Mouse (Mus musculus): Measurements from ENCODE around the gene Trim63. TPM values are rescaled to one million over a fixed set of nuclear protein-coding genes. Genes with fewer than 3 reads are reported as not detected.

The Trim63 gene
- total RNA-seq, 2 experiments from 2014 or later, result 0.40 to 0.86 TPM

DNA sequence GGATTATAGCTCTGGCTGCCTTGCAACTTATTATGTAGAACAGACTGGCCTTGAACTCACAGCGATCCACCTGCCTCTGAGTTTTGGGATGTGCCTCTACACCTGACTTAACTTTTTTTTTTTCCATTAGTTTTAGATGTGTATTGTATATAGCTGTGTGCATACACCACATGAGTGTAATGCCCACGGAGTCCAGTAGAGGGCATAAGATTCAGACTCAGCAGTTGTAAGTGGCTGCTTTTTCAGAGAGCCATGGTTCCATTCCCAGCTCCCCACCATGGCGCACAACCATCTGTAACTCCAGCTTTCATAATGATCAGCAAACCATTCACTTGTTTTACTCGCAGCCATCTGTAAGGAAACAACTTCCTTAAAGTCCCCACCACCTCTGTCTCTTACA is 18.4 kb upstream of the Trim63 start:
- intact Hi-C loops (cut with DNase I), result no loop called here
- no peak for DNase-seq (ENCODE audit: low spot score in 2 of 2)

DNA sequence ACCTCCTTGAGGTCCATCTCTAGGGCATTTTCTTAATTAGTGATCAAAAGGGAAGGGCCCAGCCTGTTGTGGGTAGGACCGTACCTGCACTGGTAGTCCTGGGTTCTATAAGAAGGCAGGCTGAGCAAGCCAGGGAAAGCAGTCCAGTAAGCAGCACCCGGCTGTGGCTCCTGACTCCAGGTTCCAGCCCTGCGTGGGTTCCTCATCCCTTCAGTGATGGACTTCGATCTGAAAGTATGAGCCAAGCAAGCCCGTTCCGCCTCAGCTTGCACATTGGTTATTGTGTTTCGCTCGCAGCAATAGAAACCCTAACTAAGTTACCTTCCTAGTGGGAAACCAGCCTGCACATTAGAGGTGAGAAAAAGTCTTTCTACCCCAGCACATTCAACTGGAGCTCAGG is 17.6 kb upstream of the Trim63 start:
- DNase-seq (ENCODE audit: low spot score in 2 of 2), result no peak
- intact Hi-C loops (cut with DNase I), result no loop called here

DNA sequence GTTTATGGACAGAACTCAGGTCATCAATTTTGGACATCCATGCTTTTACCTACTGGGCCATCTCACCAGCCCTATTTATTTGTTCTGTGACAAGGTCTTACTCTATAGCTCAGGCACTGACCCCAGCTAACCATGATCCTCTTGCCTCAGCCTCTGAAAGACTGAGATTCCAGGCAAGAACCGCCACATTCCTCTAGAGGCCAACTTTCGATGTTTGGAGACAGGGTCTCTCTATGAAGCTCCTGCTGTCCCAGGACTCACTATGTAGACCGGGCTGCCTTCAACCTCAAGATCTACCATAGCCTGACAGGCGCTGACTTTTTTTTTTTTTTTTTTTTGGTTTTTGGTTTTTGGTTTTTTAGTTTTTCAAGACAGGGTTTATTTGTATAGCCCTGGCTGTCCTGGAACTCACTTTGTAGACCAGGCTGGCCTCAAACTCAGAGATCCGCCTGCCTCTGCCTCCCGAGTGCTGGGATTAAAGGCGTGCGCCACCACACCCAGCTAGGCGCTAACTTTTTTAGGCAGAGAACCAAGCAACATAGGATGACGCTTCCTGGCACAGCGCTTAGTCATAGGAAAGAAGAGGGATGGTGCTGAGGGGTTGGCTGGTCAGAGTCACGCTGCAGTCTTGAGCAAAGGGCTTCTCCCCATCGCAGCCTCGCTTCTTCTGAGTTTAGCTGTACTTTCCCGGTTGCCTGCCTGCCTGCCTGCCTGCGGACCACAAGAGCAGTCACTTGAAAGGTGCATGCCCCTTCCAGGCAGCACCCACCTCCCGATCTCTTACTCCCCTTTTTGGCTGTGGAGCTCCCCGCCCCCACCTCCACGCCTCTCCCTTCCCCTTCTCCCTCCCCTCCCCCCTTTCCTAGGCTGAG is 16.1 kb upstream of the Trim63 start:
- intact Hi-C loops (cut with DNase I), result no loop called here
- DNase-seq (ENCODE audit: low spot score in 2 of 2), result no peak

DNA sequence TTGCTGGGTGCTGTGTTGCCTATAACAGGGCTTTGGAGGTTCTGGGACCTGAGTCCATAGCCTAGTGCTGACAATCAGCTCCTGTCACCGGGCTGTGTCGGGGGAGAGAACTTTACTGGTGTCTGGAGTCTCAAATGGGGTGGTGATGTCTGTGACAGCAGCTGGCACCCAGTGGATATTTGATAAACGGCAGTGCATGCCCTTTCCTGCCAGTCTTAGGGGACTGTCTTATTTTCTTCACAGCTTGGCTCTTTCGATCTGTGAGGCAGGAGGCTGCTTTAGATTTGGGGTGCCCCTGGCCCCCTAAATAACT is 15.5 kb upstream of the Trim63 start:
- no peak for DNase-seq (ENCODE audit: low spot score in 2 of 2)
- intact Hi-C loops (cut with DNase I), result no loop called here

DNA sequence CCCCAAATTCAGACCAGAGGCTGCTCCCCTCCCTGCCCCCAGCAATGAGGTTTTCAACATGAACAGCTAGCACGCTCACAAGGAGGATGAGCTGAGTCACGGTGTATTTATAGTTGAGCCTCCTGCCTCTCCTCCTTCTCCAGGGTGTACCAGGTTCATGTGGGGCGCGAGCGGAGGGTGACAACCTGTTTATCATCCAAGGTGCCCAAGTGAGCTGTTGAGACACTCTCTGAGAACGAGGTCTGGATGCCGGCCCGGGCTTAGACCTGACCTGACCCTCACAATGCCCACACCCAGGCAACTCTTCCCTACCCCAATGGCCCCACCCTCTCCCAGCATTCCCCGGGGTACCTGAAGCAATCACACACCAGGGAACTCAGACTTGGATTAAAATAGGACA is 14.6 kb upstream of the Trim63 start:
- intact Hi-C loops (cut with DNase I), result no loop called here
- DNase-seq (ENCODE audit: low spot score in 2 of 2), result peak in 1 of 2 experiments; percentile 42

DNA sequence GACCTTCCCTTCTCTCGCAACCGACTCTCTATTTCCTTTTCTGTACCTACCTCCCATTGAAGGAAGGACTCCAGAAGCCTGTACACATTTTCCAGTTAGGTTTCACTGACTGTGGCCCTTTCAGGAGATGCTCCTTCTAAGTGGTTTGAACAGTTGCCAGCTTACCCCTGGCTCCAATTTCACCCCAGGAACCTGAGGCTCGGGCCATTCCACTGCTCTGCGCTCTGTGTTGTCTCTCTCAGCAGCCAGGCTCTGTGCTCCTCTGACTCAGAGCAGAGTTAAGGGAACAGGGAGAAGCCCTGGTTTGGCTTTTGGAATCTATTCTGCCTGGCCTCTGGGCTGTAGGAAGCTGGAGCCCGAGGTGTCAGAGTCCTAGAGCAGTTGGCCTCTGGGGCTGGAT is 12.8 kb upstream of the Trim63 start:
- intact Hi-C loops (cut with DNase I), result no loop called here
- no peak for DNase-seq (ENCODE audit: low spot score in 2 of 2)

DNA sequence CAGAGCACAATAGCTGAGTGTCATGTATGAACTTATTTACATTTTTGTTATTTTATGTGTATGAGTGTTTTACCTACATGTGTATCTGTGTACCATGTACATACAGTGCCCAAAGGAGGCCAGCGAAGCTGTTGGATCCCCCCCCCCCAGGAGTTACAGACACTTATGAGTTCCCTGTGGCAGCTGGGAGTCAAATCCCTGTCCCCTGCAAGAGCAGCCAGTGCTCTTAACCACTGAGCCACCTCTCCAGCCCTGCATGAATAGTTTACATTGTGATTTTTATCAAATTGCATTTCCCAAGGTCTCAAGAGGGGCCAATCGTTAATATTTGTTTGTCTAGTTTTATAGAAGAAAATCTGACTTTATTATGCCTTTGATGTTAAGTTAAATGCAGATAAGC is 8.0 kb upstream of the Trim63 start:
- intact Hi-C loops (cut with DNase I), result no loop called here

DNA sequence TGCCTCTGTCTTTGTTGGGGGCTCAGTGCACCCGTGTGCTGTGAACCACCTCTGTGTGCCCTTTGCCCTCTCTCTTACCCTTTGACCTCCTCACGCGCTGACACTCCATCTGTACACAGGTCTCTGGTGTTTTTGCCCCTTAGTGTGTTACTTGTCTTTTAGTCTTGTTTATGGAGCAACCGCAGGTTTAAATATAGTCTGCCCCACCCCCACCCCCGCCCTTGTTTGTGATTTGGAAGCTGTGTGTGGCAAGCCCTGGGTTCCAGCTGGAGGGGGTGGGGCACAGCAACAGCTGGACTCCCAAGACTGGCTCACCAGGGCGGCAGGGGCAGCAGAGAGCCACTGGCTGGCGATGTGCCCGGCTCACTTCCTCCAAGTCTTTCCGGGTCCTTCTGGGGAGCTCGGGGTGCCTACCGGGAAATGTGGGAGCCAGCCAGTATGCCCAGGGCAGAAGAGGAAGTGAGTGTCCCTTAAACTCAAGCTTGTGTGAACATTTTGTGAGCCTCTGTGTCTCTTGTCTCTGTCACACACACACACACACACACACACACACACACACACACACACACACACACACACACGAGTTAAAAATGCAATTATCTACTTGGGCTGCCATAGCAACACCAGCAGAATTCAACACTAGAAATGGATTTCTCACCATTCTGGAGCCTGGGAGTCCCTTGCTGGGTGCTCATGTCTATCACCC is 7.4 kb upstream of the Trim63 start:
- intact Hi-C loops (cut with DNase I), result no loop called here
- peak; percentile 65 to 76 for DNase-seq (ENCODE audit: low spot score in 2 of 2)

More for the DNA sequence above, 8.0 kb upstream of the Trim63 start:
- DNase-seq (ENCODE audit: low spot score in 2 of 2), result no peak

DNA sequence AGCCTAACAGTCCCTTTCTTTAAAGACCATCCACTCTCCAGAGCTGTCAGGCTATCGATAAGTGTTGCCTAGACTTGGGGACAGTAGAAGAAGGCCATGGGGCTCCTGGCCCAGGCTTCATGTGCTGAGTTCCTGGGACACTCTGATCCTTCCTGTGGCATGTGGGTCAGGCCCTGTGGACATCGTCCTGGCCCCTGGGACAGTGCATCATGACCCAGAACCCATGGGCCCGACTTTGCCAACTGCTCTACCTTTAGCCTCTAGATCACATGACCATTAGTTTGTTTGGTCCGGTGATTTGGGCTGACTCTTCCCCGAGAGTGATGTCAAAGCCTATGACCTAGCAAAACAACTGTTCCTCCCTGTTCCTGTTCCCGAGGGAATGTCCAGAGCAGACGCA is 4.8 kb upstream of the Trim63 start:
- intact Hi-C loops (cut with DNase I), result no loop called here
- DNase-seq (ENCODE audit: low spot score in 2 of 2), result no peak

DNA sequence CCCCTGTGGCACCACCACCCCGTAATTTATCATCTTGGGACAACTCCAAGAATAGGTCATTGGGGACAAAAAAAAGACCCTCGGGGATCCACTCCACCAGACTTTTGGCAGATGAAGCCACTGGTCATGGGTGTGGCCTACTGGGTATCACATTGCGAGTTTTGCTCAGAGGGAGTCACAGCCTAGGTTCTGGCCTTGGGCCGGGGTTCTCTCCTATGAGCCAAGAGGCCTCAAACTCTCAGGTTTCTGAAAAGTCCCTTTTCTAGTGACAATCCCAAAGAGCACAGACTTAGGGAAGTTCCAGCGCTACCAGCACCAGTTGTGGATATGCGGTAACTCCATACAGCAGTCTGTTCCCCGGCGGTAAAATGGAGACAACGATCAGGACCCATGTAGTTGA is 4.3 kb upstream of the Trim63 start:
- no peak for DNase-seq (ENCODE audit: low spot score in 2 of 2)
- intact Hi-C loops (cut with DNase I), result no loop called here

DNA sequence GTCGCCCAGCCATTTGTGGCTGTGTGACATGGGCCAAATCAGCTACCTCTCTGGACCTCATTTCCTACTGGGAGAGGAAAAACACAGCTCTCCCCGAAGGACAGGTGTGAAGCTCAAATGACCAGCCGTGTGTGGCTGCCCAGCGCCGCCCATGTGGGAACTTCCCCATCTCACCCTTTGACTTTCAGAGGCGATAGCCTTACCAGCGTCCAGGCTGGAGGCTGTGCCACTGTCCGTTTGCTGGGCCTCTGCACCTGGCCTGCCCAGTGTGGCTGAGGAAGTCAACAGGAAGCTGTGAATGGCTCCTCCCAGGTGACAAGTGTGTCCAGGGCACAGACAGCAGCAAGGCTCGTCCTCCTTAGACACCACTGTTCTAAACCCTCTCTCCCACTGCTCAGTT is 3.1 kb upstream of the Trim63 start:
- no peak for DNase-seq (ENCODE audit: low spot score in 2 of 2)
- intact Hi-C loops (cut with DNase I), result no loop called here

DNA sequence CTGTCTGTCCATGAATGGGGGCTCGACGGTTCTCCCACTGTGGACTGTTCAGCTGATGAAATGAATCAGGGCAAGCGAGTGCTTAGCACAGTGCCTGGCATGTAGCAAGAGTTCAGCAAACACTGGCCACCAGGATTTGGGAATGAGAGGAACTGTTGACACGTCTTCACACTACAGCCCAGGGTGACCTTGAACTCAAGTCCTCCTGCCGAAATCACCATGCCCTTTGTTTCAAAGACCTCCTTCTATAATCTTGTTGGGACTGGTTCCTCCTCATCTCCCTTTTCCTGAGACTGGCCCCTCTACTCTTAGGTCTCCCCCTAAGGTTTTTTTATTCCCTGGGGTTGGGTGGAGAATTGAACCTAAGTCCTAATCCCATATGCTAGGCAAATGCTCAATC is 2.6 kb upstream of the Trim63 start:
- DNase-seq (ENCODE audit: low spot score in 2 of 2), result no peak
- intact Hi-C loops (cut with DNase I), result no loop called here

DNA sequence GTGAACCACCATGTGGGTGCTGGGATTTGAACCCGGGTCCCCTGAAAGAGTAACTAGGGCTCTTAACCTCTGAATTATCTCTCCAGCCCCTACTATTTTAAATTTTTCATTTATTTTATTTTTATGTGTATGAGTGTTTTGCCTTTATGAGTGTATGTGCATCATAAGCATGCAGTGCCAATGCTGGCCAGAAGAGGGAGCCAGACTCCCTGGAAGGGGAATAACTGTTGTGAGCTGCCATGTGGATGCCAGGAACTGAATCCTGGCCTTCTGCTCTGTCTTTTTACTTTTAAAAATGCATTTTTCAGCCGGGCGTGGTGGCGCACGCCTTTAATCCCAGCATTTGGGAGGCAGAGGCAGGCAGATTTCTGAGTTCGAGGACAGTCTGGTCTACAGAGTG is 2.0 kb upstream of the Trim63 start:
- no peak for DNase-seq (ENCODE audit: low spot score in 2 of 2)

DNA sequence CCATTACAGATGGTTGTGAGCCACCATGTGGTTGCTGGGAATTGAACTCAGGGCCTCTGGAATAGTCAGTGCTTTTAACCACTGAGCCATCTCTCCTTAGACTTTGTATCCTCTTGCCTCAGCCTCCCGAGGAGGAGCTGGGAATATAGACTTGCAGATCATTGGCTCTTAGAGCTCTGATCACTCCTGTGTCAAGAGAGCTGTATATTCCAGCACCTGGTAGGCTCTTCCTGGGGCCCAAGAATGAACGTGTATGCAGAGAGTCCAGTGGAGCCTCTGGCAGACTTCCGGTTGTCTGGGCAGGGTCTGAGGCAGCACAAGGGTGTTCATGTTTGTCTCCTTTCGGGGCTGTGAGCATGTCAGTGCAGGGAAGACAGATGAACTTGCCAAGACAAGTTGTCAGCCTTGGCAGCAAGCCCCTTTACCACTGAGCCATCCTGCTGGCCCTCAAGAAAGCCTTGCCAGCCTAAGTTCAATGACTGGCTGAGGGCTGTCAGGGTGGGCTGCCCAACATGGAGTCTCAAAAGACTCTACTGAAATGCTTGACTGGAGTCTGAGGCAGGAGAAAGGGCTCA is 752 bp upstream of the Trim63 start:
- DNase-seq (ENCODE audit: low spot score in 2 of 2), result no peak
- intact Hi-C loops (cut with DNase I), result no loop called here

More for the DNA sequence above, 2.0 kb upstream of the Trim63 start:
- intact Hi-C loops (cut with DNase I), result no loop called here

DNA sequence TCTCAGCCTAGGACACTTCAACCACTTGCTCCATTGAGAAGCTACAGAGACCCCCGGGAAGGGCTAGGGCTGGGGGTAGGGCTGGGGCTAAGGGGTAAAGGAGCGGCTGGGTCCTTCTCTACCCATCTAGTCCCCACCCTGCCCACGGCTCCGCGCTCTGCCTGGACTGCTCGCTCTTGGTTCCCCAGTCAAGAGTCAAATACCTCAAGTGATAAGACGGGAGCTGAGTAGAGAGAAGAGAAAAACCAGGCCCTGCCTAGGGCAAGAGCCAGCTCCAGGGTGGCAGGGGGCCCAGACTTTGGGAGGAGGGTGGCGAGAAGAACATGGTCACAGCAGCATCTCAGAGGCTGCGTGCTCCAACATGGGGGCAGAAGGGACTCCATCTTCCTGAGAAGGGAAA is 550 bp downstream of the Trim63 start:
- intact Hi-C loops (cut with DNase I), result no loop called here
- DNase-seq (ENCODE audit: low spot score in 2 of 2), result no peak

DNA sequence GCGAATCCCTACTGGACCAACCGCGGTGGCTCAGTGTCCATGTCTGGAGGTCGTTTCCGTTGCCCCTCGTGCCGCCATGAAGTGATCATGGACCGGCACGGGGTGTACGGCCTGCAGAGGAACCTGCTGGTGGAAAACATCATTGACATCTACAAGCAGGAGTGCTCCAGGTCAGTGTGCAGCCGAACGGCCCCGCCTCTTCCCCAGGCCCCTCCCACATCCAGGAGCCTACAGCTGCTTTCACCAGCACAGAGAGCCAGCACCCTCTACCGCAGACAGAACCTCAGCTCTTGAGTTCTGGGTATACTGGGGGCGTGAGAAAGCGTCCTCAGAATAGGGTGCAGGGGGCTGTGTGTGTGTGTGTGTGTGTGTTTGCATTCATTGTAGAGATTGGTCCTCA is 1.5 kb downstream of the Trim63 start:
- intact Hi-C loops (cut with DNase I), result no loop called here
- DNase-seq (ENCODE audit: low spot score in 2 of 2), result no peak

DNA sequence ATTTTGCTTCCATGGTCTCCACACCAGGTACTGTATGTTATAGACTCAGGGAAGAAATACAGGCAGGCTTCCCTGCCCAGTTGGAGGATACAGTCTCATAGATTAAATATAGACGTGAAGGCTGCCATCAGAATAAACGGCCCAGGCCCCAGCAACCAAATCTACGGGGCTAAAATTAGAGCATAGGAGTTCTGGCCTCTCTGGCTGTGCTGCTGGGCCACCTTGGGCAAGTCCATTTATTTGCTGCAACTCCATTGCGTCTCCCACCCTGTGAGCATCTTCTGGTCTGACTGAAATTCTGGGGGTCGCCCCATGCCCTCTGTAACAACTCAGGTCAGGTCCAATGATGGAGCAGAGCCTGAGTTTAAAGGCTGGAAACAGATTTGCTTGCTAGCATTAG is 4.2 kb downstream of the Trim63 start:
- intact Hi-C loops (cut with DNase I), result no loop called here
- DNase-seq (ENCODE audit: low spot score in 2 of 2), result no peak

DNA sequence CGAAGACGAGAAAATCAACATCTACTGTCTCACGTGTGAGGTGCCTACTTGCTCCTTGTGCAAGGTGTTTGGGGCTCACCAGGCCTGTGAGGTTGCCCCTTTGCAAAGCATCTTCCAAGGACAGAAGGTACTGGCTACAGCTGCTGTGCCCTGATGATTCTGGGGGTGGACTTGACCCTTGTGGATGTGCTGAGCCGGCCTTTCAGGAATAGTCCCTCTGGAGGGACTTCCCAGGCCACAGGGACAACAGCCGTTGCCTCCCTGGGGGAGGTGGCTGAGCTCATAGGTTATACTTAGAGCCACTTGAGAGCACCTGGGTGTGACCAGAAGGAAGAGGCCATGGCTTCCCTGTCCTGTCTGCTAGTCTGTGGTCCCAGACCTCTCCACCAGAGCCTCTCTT is 4.8 kb downstream of the Trim63 start:
- DNase-seq (ENCODE audit: low spot score in 2 of 2), result no peak
- intact Hi-C loops (cut with DNase I), result no loop called here

DNA sequence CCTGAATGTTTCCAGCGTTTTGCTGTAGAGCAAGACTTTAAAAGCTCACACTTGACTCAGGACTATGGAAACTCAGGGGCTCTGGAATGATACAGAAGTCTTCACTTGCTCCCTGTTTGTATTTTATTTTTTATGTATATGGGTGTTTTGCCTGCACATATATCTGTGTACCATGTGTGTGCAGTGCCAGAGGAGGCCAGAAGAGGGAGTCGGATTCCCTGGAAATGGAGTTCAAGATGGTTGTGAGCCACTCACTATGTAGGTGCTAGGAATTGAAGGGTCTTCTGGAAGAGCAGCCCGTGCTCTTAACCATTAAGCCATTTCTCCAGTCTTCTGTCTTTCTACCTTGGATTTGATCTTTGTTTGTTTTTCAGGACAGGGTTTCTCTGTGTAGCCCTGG is 6.6 kb downstream of the Trim63 start:
- no peak for DNase-seq (ENCODE audit: low spot score in 2 of 2)
- intact Hi-C loops (cut with DNase I), result no loop called here

DNA sequence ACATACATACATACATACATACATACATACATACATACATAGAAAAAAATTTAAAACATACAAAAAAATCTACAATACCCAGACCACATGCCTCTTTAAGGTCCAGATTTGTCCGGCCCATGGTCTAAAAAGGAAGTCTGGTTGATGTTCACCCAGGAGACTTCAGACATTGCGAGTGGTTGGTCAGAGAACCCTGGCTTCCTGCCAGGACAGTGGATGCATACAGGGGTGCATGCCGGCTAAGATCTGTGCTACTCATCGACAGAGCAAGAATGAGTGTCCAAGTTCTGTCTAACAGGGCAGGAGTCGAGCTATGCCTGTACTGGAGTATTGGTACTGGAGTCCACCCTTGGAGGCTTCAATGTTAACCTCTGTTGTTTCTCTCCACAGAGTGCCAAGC is 9.7 kb downstream of the Trim63 start:
- no peak for DNase-seq (ENCODE audit: low spot score in 2 of 2)
- intact Hi-C loops (cut with DNase I), result no loop called here
